Mouse (Mus musculus): ENCODE results near the gene Hpd.
"Not testable (repeated sequence)": the region's sequence is repeated elsewhere in the genome, so short reads cannot be mapped to it uniquely, and the experiment has no call there.

The Hpd gene

DNA sequence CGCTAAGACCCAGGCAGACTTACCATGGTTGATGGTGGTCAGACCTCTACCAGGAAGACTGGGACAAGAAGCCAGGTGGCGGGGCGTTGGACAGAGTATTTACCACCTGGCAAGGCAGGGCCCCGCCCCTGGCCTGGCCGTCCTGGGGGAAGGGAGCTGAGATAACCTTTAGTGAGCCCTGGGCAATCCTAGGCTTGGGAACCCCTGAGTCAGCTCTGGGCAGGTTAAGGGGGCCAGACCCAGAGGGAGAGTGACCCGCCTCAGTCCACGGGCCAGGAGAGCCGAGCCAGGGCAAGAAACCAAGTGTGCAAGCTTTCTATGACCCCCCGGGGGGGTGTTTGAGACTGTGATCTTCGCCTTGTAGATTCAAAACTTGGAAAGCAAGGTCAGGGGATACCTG is at the start of gene Hpd:
TSS of gene Hpd (minus strand) at position 77 of the 400 bp plus-strand sequence.
- in situ Hi-C loops (cut with MboI; ENCODE audit: low sequenced_read_pairs), result no loop called here

DNA sequence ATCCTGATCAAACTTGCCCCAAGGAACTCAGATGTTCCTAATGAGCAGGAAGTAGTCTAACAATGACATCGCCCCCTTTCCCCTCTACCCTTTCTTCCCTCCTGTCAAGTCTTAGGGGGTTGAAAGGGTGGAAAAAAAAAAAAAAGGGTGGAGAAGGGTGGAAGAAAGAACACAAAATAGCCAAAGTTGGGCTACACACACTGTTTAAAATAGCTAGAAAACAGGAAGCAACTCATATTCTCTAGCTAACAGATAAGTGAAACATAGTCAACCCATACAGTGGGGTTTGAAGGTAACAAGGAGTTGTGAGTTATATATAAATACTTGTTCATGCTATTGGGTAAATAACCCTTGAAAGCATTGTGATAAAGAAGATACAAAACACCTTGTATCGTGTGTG is 49.7 kb upstream of the Hpd start:
- in situ Hi-C loops (cut with MboI; ENCODE audit: low sequenced_read_pairs), result no loop called here

DNA sequence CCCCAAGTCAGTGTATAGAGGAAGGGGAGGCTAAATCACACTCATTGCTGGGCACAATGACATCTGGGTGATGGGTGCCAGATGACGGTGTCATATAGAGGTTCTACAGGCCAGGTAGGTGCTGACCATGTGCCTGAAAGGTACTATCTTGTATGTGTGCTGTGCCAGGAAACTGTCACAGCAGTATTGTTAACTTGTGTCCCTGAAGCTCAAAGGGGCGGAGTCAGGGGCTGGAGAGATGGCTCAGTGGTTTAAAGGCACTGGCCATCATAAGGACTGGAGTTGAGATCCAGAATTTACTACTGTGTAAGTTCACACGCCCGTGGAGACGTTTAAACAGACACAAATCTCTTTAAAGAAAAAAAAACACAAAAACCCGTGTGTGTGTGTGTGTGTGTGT is 46.8 kb upstream of the Hpd start:
- in situ Hi-C loops (cut with MboI; ENCODE audit: low sequenced_read_pairs), result no loop called here

DNA sequence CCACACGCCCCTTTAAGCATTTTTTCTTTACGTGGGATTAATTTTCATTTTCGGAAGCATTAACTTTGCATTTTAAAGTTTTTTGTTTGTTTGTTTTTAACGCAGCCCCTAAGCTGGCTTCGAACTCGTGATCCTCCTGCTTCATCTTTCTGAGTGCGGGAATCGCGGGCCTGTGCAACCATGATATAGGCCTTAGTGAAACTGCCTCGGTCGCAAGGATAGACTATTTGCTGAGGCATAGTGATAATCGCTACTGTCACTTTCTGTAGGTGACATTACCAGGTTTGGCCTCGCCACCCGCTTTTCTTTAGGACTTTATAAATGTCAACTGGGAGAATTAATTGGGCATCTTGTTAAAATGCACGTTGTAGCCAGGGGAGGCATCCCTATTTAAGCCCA is 46.0 kb upstream of the Hpd start:
- in situ Hi-C loops (cut with MboI; ENCODE audit: low sequenced_read_pairs), result no loop called here

DNA sequence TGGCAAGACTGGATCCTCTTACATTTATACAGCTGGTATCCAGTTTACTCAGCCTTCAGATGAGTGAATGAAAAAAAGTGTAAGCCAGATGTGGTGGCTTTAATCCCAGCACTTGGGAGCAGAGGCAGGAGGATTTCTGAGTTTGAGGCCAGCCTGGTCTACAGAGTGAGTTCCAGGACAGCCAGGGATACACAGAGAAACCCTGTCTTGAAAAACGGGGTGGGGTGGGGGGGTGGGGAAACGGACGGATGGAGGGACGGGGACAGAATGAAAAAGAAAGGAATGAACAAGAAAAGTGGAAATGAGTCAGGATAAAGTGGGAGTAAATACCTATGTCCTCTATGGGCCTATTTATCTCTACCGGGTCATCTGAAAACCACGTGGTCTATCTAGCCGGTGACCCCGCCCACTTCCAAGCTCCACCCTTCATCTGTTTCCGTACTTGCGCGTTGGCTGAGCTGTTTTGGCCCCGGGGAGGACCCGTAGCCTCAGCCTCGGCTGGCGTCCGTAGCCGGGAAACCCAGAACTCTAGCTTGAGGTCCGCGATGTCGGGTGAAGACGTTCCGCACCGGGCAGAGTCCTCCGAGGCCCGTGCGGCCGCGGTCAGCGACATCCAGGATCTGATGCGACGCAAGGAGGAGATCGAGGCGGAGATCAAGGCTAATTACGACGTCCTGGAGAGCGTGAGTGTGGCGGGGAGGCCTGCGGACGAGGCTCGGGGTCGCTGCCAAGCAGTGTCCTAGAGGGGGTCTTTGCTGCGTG is 45.4 kb upstream of the Hpd start:
- in situ Hi-C loops (cut with MboI; ENCODE audit: low sequenced_read_pairs), result no loop called here

DNA sequence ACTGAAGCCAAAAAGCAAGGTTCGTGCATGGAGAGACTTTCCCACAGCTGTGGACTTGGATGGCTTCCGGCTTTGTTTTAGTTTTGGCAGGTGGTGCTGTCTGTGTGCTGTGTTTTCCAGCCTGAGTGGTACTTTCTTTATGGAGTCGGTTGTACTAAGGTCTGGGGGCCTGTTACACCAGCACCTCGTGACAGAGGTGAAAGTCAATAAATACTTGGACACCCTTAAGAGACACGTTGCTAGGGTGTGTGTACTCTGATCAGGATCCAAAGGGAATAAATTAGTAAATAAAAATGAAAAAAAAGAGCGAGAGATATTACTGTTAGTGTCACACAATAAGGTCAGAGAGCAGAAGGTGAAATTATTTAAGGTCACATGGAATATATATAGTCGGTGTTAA is 44.3 kb upstream of the Hpd start:
- in situ Hi-C loops (cut with MboI; ENCODE audit: low sequenced_read_pairs), result no loop called here

DNA sequence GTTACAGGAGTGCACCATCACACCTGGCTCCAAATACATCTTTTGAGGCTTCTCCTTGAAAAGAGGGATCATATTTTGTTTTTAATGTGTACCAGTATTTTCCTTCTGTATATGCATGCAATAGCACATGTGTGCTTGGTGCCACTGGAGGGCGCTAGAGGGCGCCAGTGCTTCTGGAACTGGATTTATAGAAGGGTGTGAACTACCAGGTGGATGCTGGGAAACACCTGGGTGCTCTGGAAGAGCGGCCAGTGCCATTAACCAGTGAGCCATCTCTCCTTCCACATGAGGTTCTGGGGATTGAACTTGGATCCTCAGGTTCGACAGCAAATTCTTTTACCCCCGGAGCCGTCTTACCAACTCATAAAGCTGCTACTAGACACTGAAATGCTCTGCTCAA is 41.3 kb upstream of the Hpd start:
- in situ Hi-C loops (cut with MboI; ENCODE audit: low sequenced_read_pairs), result not testable (repeated sequence)

DNA sequence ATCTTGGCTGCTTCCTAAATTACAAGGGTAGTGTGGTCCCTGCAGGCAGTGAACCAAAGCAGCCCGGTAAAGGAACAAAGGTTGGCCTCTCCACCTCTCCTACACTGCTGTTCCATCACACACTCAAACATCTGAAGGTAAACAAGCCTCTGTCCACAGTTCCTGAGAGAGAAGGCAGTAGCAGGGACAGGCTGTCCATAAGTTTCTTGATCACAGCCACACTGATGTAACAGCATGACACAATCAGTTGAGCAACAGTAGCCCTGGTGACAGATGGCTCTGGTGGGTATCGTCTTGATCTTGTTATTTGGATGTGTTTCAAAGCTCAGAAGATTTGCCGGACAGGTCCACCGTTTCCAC is 40.5 kb upstream of the Hpd start:
- in situ Hi-C loops (cut with MboI; ENCODE audit: low sequenced_read_pairs), result no loop called here

DNA sequence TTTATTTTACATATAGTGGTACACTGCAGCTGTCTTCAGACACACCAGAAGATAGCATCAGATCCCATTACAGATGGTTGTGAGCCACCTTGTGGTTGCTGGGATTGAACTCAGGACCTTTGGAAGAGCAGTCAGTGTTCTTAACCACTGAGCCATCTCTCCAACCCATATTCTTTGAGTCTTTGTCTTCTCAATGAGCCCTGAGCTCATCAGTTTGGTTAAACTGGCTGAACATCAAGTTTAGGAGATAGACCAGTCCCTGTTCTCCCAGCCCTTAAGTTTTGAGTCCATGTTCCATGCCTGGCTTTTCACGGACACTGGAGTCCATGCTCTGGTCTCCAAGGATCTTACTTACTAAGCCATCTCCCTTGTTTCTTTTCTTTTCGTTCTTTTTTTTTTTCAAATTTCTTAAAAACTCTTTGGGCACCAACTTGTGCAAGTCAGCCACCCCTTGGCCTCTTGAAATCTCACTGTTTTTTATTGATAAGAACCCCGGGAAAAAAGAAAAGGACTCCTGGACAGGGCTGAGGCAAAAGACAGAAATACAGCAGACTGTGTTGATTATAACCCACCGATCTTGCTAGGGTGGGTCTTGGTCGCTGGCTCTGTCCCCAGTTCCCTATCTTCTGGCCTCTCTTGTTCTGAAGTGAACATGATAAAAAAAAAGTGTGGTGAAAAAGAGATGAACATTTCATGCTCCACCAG is 40.0 kb upstream of the Hpd start:
- in situ Hi-C loops (cut with MboI; ENCODE audit: low sequenced_read_pairs), result not testable (repeated sequence)

DNA sequence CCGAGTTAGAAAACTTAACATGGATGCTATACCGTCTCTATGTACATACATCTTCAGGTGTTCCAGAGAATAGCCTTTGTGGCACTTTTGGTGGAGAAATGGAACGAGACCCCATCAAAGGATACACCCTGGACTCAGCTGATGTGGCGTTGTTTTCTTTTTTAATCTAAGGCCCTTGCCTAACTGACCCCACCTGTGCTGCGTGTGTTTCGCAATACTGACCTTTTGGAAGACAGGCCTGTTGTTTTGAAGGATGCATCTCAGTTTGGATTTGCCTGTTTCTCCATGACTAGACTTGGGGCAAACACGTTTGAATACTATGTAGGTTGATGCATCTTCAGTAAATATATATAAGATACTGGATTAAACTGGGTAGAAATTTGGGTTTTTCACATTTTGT is 21.1 kb upstream of the Hpd start:
- in situ Hi-C loops (cut with MboI; ENCODE audit: low sequenced_read_pairs), result not testable (repeated sequence)

DNA sequence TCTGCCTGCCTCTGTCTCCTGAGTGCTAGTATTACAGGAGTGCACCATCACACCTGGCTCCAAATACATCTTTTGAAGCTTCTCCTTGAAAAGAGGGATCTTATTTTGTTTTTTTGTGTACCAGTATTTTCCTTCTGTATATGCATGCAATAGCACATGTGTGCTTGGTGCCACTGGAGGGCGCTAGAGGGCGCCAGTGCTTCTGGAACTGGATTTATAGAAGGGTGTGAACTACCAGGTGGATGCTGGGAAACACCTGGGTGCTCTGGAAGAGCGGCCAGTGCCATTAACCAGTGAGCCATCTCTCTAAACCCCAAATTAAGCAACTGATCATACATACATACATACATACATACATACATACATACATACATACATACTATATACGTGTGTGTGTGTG is 20.2 kb upstream of the Hpd start:
- in situ Hi-C loops (cut with MboI; ENCODE audit: low sequenced_read_pairs), result not testable (repeated sequence)

DNA sequence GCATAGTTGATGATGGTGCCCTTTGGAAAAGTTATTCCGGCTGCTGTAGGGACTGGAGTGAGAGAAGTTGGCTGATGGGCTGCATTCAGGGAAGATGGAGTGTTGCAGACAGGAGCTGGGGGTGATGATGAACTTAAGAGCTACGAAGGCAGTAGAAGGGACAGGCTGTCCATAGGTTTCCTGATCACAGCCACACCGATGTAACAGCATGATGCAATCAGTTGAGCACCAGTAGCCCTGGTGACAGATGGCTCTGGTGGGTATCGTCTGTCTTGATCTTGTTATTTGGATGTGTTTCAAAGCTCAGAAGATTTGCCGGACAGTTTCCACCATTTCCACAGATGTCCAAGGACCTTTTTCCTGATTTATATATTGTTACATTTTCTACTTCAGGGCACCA is 19.5 kb upstream of the Hpd start:
- in situ Hi-C loops (cut with MboI; ENCODE audit: low sequenced_read_pairs), result no loop called here

DNA sequence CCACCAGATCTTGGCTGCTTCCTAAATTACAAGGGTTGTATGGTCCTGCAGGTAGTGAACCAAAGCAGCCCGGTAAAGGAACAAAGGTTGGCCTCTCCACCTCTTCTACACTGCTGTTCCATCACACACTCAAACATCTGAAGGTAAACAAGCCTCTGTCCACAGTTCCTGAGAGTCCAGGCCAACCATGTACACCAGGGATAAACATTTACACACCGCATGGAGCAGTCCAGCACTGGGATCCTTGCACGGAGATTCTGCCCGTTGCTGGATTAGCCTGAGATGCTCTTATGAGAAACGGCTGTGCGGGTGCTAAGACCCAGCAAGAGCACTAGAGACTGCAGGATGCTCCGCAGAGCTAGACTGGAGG is 19.0 kb upstream of the Hpd start:
- in situ Hi-C loops (cut with MboI; ENCODE audit: low sequenced_read_pairs), result no loop called here

DNA sequence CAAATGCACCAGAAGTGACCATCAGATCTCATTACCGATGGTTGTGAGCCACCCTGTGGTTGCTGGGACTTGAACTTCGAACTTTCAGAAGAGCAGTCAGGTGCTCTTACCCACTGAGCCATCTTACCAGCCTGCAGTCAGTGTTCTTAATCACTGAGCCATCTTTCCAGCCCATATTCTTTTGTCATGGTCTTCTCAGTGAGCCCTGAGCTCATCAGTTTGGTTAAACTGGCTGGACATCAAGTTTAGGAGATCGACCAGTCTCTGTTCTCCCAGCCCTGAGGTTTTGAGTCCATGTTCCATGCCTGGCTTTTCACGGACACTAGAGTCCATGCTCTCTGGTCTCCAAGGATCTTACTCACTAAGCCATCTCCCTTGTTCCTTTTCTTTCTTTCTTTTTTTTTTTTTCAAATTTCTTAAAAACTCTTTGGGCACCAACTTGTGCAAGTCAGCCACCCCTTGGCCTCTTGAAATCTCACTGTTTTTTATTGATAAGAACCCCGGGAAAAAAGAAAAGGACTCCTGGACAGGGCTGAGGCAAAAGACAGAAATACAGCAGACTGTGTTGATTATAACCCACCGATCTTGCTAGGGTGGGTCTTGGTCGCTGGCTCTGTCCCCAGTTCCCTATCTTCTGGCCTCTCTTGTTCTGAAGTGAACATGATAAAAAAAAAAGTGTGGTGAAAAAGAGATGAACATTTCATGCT is 18.4 kb upstream of the Hpd start:
- in situ Hi-C loops (cut with MboI; ENCODE audit: low sequenced_read_pairs), result not testable (repeated sequence)

DNA sequence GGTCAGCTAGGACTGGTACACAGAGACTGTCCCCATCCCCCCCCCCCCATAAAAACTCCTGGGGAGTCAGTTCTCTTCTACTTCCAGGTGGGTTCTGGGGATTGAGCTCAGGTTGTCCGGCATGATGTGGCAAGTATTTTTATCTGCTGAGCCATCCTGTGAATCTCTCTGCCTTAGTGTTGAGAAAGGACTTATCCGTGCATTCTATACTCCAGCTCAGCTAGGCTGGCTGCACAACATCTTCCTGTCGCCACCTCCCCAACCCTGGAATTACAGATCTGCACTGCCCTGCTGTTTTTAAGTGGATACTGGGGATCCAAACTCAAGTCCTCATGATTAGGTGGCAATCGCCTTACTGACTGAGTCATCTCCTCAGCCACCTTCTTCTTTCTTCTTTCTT is 16.0 kb upstream of the Hpd start:
- in situ Hi-C loops (cut with MboI; ENCODE audit: low sequenced_read_pairs), result no loop called here

DNA sequence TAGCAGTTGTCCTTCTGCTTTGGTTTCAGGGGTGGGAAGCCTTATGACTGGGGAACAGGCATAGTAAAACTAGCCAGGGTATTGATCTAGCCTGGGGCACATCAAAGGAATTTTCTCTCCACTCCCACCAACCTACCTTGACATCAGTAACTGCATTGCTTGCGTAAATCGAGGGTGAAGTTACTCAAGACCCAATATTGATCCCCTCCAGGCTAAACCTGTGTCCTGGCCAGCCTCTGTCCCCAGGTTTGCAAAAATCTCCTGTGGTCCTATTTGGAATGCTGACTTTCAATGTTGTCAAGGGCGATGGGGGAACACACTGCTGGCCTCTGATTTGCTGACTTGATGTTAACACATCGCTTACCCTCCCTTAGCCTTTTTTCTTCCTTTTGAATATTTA is 14.2 kb upstream of the Hpd start:
- in situ Hi-C loops (cut with MboI; ENCODE audit: low sequenced_read_pairs), result no loop called here

DNA sequence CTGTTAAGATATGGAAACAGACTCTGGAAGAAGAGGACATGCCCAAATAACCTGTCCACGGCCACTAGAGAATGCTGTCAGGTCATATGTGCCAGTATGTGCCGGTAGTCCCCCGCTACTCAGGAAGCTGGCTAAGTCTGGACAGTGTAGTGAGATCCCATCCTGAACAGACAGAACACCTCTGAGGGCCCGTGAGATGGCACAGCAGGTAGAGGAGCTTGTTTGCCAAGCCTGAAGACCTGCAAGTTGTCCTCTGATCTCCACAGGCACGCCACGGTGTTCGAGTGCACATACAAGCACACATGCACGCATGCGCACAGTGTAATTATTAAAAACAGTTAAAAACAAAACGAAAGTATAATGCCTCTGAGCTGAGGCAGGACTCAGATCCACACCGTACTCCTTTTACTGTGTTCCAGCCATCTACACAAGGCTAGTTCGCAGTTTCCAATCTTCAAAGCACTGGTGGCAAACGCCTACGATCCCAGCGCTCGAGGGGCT is 13.0 kb upstream of the Hpd start:
- in situ Hi-C loops (cut with MboI; ENCODE audit: low sequenced_read_pairs), result no loop called here

DNA sequence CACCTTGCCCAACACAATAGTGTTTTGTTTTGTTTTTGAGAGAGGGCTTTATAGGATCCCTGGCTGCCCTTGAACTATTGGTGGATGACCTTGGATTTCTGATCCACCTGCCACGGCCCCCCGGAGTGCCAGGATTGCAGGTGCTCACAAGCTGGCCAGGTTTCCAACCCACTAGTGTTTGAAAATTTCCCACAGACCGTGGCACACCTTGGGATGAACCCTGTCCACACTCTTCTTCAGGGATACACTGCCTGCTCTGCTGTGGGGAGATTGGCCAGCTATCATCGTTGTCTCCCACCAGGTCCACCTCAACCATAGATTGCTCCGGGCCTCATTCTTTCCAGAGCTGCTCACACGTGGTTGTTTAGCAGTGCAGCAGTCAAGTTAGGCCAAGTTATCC is 12.3 kb upstream of the Hpd start:
- in situ Hi-C loops (cut with MboI; ENCODE audit: low sequenced_read_pairs), result no loop called here

DNA sequence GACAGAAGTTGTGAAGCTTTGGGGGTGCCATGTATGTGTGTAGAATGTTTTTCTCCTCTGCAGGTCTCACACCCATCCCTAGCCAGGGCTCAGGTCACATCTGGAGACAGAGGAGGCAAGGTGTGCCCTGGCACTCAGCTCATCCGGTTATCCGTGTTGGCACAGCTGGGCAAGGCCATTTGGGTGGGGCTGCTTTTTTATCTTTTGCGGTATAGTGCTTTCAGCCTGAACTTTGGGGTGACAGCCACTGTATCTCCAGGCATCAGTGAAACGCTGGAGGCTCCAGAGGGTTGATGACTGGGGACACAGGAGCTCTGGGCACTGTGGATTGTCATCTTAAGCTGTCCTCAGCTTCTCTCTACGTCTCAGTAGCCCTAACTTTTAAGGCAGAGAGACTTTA is 10.9 kb upstream of the Hpd start:
- in situ Hi-C loops (cut with MboI; ENCODE audit: low sequenced_read_pairs), result no loop called here

DNA sequence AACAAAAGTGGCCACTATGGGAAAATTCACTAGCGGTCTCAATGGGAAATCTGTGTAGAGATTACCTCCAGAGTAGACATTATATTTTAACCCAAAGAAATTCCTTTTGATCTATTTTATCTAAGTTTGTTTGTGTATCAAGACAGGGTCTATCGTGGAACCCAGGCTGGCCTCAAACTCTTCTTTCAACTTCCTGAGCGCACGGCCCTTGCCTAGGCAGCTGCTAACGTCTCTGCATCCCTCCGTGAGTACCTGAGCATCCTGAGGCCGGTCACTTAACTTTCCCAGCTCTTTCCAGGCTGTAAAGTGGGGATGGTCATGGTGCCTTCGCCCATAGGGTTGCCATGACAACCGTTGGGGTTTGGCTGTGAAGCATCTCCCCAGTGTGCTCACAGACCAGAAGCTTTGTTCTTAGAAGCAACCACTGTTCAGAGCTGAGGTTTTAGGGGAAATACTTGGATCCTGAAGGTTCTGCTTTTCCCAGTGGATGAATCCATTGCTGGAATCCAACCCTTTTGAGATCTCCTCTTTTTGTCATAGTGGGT is 10.2 kb upstream of the Hpd start:
- in situ Hi-C loops (cut with MboI; ENCODE audit: low sequenced_read_pairs), result no loop called here

DNA sequence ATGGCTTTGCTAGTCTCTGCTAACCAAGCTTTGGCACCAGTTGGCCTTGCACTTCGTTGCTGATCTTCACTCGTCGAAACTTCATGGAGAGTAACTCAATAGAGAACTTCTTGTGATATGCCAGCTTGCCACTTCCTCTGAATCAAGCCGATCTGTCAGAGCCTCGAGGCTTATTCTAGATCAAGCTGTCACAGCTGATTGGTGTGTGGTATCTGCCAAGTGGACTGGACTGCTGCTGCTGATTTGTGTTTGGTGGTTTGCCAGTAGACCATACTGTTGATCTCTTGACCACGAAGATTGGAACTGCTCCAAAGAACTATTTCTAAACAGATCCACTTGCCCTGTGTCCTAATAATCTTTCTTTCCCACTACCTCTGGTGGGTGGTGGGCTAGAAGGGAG is 8.9 kb upstream of the Hpd start:
- in situ Hi-C loops (cut with MboI; ENCODE audit: low sequenced_read_pairs), result no loop called here

DNA sequence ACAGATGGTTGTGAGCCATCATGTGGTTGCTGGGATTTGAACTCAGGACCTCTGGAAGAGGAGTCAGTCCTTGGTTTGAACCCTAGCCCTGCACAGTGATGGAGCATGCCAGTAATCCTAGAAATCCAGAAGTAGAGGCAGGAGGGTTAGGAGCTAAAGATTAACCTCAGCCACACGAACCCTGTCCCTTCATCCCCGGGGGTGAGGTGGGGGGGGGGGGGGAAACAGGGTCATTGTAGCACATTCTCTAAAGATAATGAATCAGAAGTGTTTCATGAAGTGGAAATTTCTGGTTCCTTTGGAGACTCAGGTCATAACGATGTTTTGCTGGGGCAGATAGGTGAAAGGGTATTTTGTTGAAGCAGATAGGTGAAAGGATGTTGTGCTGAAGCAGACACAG is 8.4 kb upstream of the Hpd start:
- in situ Hi-C loops (cut with MboI; ENCODE audit: low sequenced_read_pairs), result no loop called here
